Mouse (Mus musculus) olfactory bulb, adult 2 months (tissue): ENCODE measurements around the gene Lmod2.

Source experiments
- CTCF ChIP-seq: fragments of 200-500 bp; IDR thresholded peaks from 2 replicates; pipeline ENCODE4 v1.5.1; 2012; ENCODE audit warnings: low read depth, mild to moderate bottlenecking, low read length, moderate library complexity; ENCODE audit not compliant: insufficient read depth
- POLR2A ChIP-seq: fragments of 200-500 bp; IDR thresholded peaks from 2 replicates; pipeline ENCODE4 v1.6.1; 2012; ENCODE audit warnings: mild to moderate bottlenecking, low read depth, low read length, moderate library complexity; ENCODE audit not compliant: insufficient read depth

- TF ChIP-seq POLR2A (no peak), CTCF (no peak)
These were observed 45.5 kb upstream of the Lmod2 start for GRCm38 (mm10) chr6:24552046-24552445.
